27 mouse cellular contexts compared by ENCODE assay signal in genomic region chr4:155423988-155424387, GRCm38 (mm10). TPM values are rescaled to one million over a fixed set of nuclear protein-coding genes. Genes with fewer than 3 reads are reported as not detected.
"Had no signal": no experiment of that assay in that cellular context is flagged by ENCODE, and none has a peak within 500 bp of the region (broad histone marks: within the 10 kb centered on the region; RNA-seq: fewer than 3 reads in every experiment).

No protein-coding gene starts in this region.

- H3K4me1 ChIP-seq: limb, embryonic 13.5 days; liver, embryonic 13.5 days; midbrain, embryonic 10.5 days; midbrain, embryonic 13.5 days; neural tube, embryonic 13.5 days; stomach, embryonic 15.5 days had no signal

- H3K4me2 ChIP-seq: limb, embryonic 13.5 days; liver, embryonic 13.5 days; midbrain, embryonic 13.5 days; neural tube, embryonic 13.5 days; stomach, embryonic 15.5 days had no signal

- ATAC-seq: intestine, postnatal 0 days; midbrain, embryonic 13.5 days; midbrain, embryonic 16.5 days had no signal

- H3K4me3 ChIP-seq: layer of hippocampus, adult 2 months; limb, embryonic 13.5 days; liver, embryonic 13.5 days; midbrain, embryonic 10.5 days; midbrain, embryonic 13.5 days; myocyte; neural tube, embryonic 13.5 days; stomach, embryonic 15.5 days had no signal

- H3K9me3 ChIP-seq: limb, embryonic 13.5 days; liver, embryonic 13.5 days; midbrain, embryonic 10.5 days; midbrain, embryonic 13.5 days; neural tube, embryonic 13.5 days; stomach, embryonic 15.5 days had no signal

- H3K27me3 ChIP-seq: limb, embryonic 13.5 days; midbrain, embryonic 13.5 days; neural tube, embryonic 13.5 days; stomach, embryonic 15.5 days had no signal

- DNase-seq: kidney, adult 2 months; kidney, postnatal 25 days; left cerebral cortex, postnatal 4 days; liver, embryonic 13.5 days; lung, adult 2 months; lung, postnatal 14 days; lung, postnatal 4 days; right cerebral cortex, adult 18-20 months; right cerebral cortex, postnatal 25 days; spleen, adult 18-20 months; thymus, postnatal 25 days had no signal

- H3K27ac ChIP-seq: kidney, postnatal 0 days; layer of hippocampus, adult 2 months; limb, embryonic 13.5 days; liver, embryonic 13.5 days; midbrain, embryonic 10.5 days; midbrain, embryonic 13.5 days; neural tube, embryonic 13.5 days; stomach, embryonic 15.5 days had no signal

- H3K36me3 ChIP-seq: liver, embryonic 13.5 days; neural tube, embryonic 13.5 days; stomach, embryonic 15.5 days had no signal

- H3K9ac ChIP-seq: limb, embryonic 13.5 days; liver, embryonic 13.5 days; midbrain, embryonic 13.5 days; neural tube, embryonic 13.5 days; stomach, embryonic 15.5 days had no signal

RNA-seq across cellular contexts. Expression of gene Gabrd, which starts 26.1 kb away (rescaled TPM):
- total RNA-seq: megakaryocyte progenitor cell, adult 5-6 weeks; neutrophil, adult 5-6 weeks had no signal
- polyA plus RNA-seq: kidney, embryonic 14.5 days; liver, embryonic 13.5 days; liver, embryonic 16.5 days; midbrain, embryonic 10.5 days; stomach, embryonic 15.5 days had no signal

RNA-seq across cellular contexts. Expression of gene Tmem52, which starts 44.9 kb away (rescaled TPM):
- total RNA-seq: left cerebral cortex, postnatal 4 days; liver, adult 2 months; monocyte, adult 5-6 weeks; neutrophil, adult 5-6 weeks had no signal
- polyA plus RNA-seq: limb, embryonic 13.5 days; liver, adult 2 months; liver, embryonic 13.5 days; midbrain, embryonic 13.5 days; midbrain, embryonic 16.5 days; myocyte; neural tube, embryonic 13.5 days had no signal
